Mouse (Mus musculus): Measurements from ENCODE around the gene Ckm. TPM values are rescaled to one million over a fixed set of nuclear protein-coding genes. Genes with fewer than 3 reads are reported as not detected.

Ckm gene
- polyA plus RNA-seq, 1 experiment: not detected

- no peak for TF ChIP-seq GATA1 (IDR thresholded peaks at IDR 0.05; ENCODE audit: low read length)
Observed at GRCm38 (mm10) chr7:19411783-19412182, 7.2 kb downstream of the Ckm start.

GRCm38 (mm10) chr7:19413525-19413924 lies 8.9 kb downstream of the Ckm start:
- no peak for TF ChIP-seq GATA1 (IDR thresholded peaks at IDR 0.05; ENCODE audit: low read length)

- no peak for TF ChIP-seq GATA1 (IDR thresholded peaks at IDR 0.05; ENCODE audit: low read length)
Observed at GRCm38 (mm10) chr7:19416590-19416989, 12.0 kb downstream of the Ckm start.

GRCm38 (mm10) chr7:19420121-19420520 lies 15.5 kb downstream of the Ckm start:
- no peak for TF ChIP-seq GATA1 (IDR thresholded peaks at IDR 0.05; ENCODE audit: low read length)

- TF ChIP-seq GATA1 (IDR thresholded peaks at IDR 0.05; ENCODE audit: low read length): no peak
Observed at GRCm38 (mm10) chr7:19420821-19421636, 16.5 kb downstream of the Ckm start.

GRCm38 (mm10) chr7:19423083-19423482 lies 18.5 kb downstream of the Ckm start:
- no peak for TF ChIP-seq GATA1 (IDR thresholded peaks at IDR 0.05; ENCODE audit: low read length)

GRCm38 (mm10) chr7:19424051-19424450 lies 19.5 kb downstream of the Ckm start:
- no peak for TF ChIP-seq GATA1 (IDR thresholded peaks at IDR 0.05; ENCODE audit: low read length)

- TF ChIP-seq GATA1 (IDR thresholded peaks at IDR 0.05; ENCODE audit: low read length): no peak
Observed at GRCm38 (mm10) chr7:19426349-19426748, 21.8 kb downstream of the Ckm start.

GRCm38 (mm10) chr7:19426888-19427287 lies 22.3 kb downstream of the Ckm start:
- no peak for TF ChIP-seq GATA1 (IDR thresholded peaks at IDR 0.05; ENCODE audit: low read length)

GRCm38 (mm10) chr7:19427999-19428650 lies 23.5 kb downstream of the Ckm start:
- no peak for TF ChIP-seq GATA1 (IDR thresholded peaks at IDR 0.05; ENCODE audit: low read length)

GRCm38 (mm10) chr7:19429726-19430125 lies 25.1 kb downstream of the Ckm start:
- no peak for TF ChIP-seq GATA1 (IDR thresholded peaks at IDR 0.05; ENCODE audit: low read length)

GRCm38 (mm10) chr7:19430402-19430801 lies 25.8 kb downstream of the Ckm start:
- no peak for TF ChIP-seq GATA1 (IDR thresholded peaks at IDR 0.05; ENCODE audit: low read length)

- no peak for TF ChIP-seq GATA1 (IDR thresholded peaks at IDR 0.05; ENCODE audit: low read length)
Observed at GRCm38 (mm10) chr7:19432475-19432874, 27.9 kb downstream of the Ckm start.

GRCm38 (mm10) chr7:19436276-19436675 lies 31.7 kb downstream of the Ckm start:
- TF ChIP-seq GATA1 (IDR thresholded peaks at IDR 0.05; ENCODE audit: low read length): no peak

- TF ChIP-seq GATA1 (IDR thresholded peaks at IDR 0.05; ENCODE audit: low read length): no peak
Observed at GRCm38 (mm10) chr7:19437048-19437447, 32.5 kb downstream of the Ckm start.

GRCm38 (mm10) chr7:19441448-19442091 lies 37.0 kb downstream of the Ckm start:
- no peak for TF ChIP-seq GATA1 (IDR thresholded peaks at IDR 0.05; ENCODE audit: low read length)

Measured in G1E-ER4 (cell line).